Mouse (Mus musculus): ENCODE measurements at regions not wholly inside any gene's neighbourhood (a gene's known extent, or its start where the extent isn't known, plus 50 kb on each side); places are given as distances from the start of the nearest gene placed in this dataset.

GRCm38 (mm10) chr8:109075006-109075405 lies 418.8 kb upstream of the Pmfbp1 start:
- no peak for TF ChIP-seq POLR2A (IDR thresholded peaks at IDR 0.05; ENCODE audit: control insufficient read depth, low read depth, low read length)
- no peak for TF ChIP-seq CTCF (IDR thresholded peaks at IDR 0.05; ENCODE audit: control insufficient read depth, insufficient read depth, insufficient replicate concordance, low read depth, low read length)
